Comparison of ENCODE assay signal across 21 mouse cellular contexts in genomic region chr9:43469215-43469614, GRCm38 (mm10).
DNase-seq lines count a peak whose midpoint lies in the region; ATAC-seq lines count a peak whose summit lies in the region.
"Had no signal": no experiment of that assay in that cellular context is flagged by ENCODE, and none has a peak within 500 bp of the region (broad histone marks: within the 10 kb centered on the region; RNA-seq: fewer than 3 reads in every experiment).

No protein-coding gene starts in this region.

- peak; percentile 58; the same call in 1 of the 2 replicates for ATAC-seq in frontal cortex, adult (ENCODE audit: low TSS enrichment)
- ATAC-seq: activated CD4-positive, CD25-positive, alpha-beta regulatory T cell, adult 4 months; CD4-positive, CD25-positive, alpha-beta regulatory T cell, adult 4 months; forebrain, embryonic 13.5 days; forebrain, embryonic 15.5 days; Patski had no signal

- DNase-seq in frontal cortex, postnatal 25 days (ENCODE audit: low spot score in 2 of 2), result no peak
- DNase-seq in left cerebral cortex, postnatal 14 days (ENCODE audit: low spot score in 2 of 2), result peak; percentile 53 to 57
- no peak for DNase-seq in left cerebral cortex, adult 9 months (ENCODE audit: low spot score in 2 of 2)
- DNase-seq in right cerebral cortex, adult 18-20 months, result peak; percentile 39
- DNase-seq in right cerebral cortex, postnatal 4 days, result no peak
- peak; percentile 55 for DNase-seq in brain, adult 2 months (ENCODE audit: low read depth, low spot score)
- no peak for DNase-seq in heart, adult 8-10 months (ENCODE audit: low spot score)
- DNase-seq: adrenal gland, adult 8-10 months; adrenal gland, postnatal 25 days; B cell, adult 2 months; cerebellum, adult 11-12 months; cerebellum, adult 2 months; cerebellum, adult 9-10 months; cerebellum, postnatal 10 days; cerebellum, postnatal 25 days had no signal

- intact Hi-C loops in left cerebral cortex, postnatal 14 days (cut with DNase I), result no loop called here

Comparison
In these comparisons a context has a peak if more than half of its experiments do, and no peak if none do; other contexts are left out.
1. DNase-seq: peak in left cerebral cortex, postnatal 14 days (2 of 2), right cerebral cortex, adult 18-20 months (single experiment) and brain, adult 2 months (single experiment); none in frontal cortex, postnatal 25 days (0 of 2), left cerebral cortex, adult 9 months (0 of 2), right cerebral cortex, postnatal 4 days (single experiment) and heart, adult 8-10 months (single experiment).